Mouse (Mus musculus): ENCODE measurements at regions not wholly inside any gene's neighbourhood (a gene's known extent, or its start where the extent isn't known, plus 50 kb on each side); places are given as distances from the start of the nearest gene placed in this dataset.

DNA sequence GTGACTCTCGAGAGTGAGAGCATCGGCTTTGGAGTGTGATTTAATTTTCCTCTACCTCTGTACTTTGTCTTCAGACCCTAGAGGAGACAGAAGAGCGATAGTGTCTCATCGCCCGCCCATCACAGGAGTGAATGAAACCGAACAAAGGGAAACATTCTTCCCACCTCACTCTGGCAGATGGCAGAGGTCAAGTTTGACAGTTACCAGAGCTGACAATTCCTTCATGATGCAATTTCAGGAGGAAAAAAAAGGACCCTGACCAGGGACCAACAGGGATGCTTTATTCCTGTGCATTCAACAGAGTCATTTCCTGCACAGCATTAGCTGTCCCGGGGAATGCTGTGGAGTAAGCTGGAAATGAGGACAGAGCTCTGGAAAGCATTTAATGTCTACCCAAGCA is 106.3 kb upstream of the Lyplal1 start:
- TF ChIP-seq GATA1 (IDR thresholded peaks at IDR 0.05; ENCODE audit: borderline replicate concordance, low read length) (no peak), FLI1 (IDR thresholded peaks at IDR 0.05; ENCODE audit: low read length) (no peak)

Measured in megakaryocyte, embryonic 14.5 days (primary cell).